ENCODE assay signal across 12 mouse cellular contexts in the genomic region with DNA sequence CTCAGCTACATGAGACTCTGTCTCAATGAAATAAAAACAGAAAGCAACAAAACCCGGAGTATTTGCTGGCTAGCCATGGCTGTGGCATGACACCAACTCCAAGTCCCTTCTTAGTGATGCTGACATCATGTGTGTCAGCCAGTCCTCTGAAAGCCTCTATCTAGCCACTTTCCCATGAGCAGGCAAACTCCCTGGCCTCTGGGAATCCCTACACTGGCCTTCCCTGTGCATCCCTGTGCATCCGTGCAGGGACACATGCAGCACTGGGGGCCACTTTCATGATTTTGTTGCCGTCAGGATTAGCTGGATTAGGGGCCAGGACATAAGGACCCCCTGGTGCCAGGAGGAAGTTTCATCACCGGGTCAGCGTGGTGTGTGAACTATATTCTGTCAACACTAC. TPM values are rescaled to one million over a fixed set of nuclear protein-coding genes. Genes with fewer than 3 reads are reported as not detected.
DNase-seq lines count a peak whose midpoint lies in the region; ATAC-seq lines count a peak whose summit lies in the region.
"Had no signal": no experiment of that assay in that cellular context is flagged by ENCODE, and none has a peak within 500 bp of the region (broad histone marks: within the 10 kb centered on the region; RNA-seq: fewer than 3 reads in every experiment).

No protein-coding gene starts in this region.

- H3K36me3 ChIP-seq in embryonic facial prominence, embryonic 15.5 days: 0 out of 2 replicates have a peak, but pooled peaks cover 5% of the 10 kb centered on the region
- peaks cover 4% of the 10 kb centered on the region; the same call in 1 of the 2 replicates for H3K36me3 ChIP-seq in intestine, embryonic 16.5 days (ENCODE audit: control insufficient read depth, insufficient read depth, low read length)

- no peaks in the 10 kb centered on the region for H3K9me3 ChIP-seq in embryonic facial prominence, embryonic 15.5 days (replicated peaks)
- H3K9me3 ChIP-seq in intestine, embryonic 16.5 days (ENCODE audit: control insufficient read depth, low read length): no peaks in the 10 kb centered on the region
- H3K9me3 ChIP-seq: liver, embryonic 15.5 days had no signal

- peak overlapping the region; percentile 2; the same call in 1 of the 2 replicates for H3K27ac ChIP-seq in embryonic facial prominence, embryonic 15.5 days (replicated peaks)
- H3K27ac ChIP-seq in intestine, embryonic 16.5 days (ENCODE audit: low read length): peak overlapping the region; percentile 34; the same call in 1 of the 2 replicates
- H3K27ac ChIP-seq: liver, embryonic 15.5 days had no signal

- no peak overlapping the region for H3K4me3 ChIP-seq in embryonic facial prominence, embryonic 15.5 days (replicated peaks)
- no peak overlapping the region for H3K4me3 ChIP-seq in intestine, embryonic 16.5 days (ENCODE audit: low read length)
- H3K4me3 ChIP-seq: liver, embryonic 15.5 days had no signal

- 56% methylated on average over 5 of the region's 5 CpGs for WGBS in embryonic facial prominence, embryonic 15.5 days
- 54% methylated on average over 5 of the region's 5 CpGs for WGBS in intestine, embryonic 16.5 days

- DNase-seq in embryo, embryonic 11 days: peak; percentile 16
- DNase-seq in embryo, embryonic 10.5 days (ENCODE audit: low spot score): no peak
- DNase-seq in brain, adult 2 months (ENCODE audit: low read depth, low spot score): peak; percentile 47
- no peak for DNase-seq in spleen, postnatal 36 days (ENCODE audit: low spot score in 2 of 2)
- DNase-seq in urinary bladder, postnatal 10 days (ENCODE audit: low spot score): no peak
- DNase-seq in adrenal gland, postnatal 4 days (ENCODE audit: low spot score in 2 of 2): no peak
- DNase-seq: adrenal gland, postnatal 14 days; heart, adult 11 months had no signal

- no peak overlapping the region for H3K4me2 ChIP-seq in embryonic facial prominence, embryonic 15.5 days (replicated peaks)
- H3K4me2 ChIP-seq in intestine, embryonic 16.5 days (ENCODE audit: low read depth, low read length): peak overlapping the region; percentile 25; the same call in 1 of the 2 replicates
- H3K4me2 ChIP-seq: liver, embryonic 15.5 days had no signal

- no peak for ATAC-seq in embryonic facial prominence, embryonic 15.5 days (ENCODE audit: insufficient number of reproducible peaks, low FRiP score, low TSS enrichment, low read depth)
- no peak for ATAC-seq in intestine, embryonic 16.5 days
- ATAC-seq: inflammation-experienced regulatory T-cells, adult 6 months had no signal

- no peak overlapping the region for H3K9ac ChIP-seq in embryonic facial prominence, embryonic 15.5 days
- no peak overlapping the region for H3K9ac ChIP-seq in intestine, embryonic 16.5 days (ENCODE audit: low read depth, low read length)
- H3K9ac ChIP-seq: liver, embryonic 15.5 days had no signal

- peaks cover 85% of the 10 kb centered on the region for H3K4me1 ChIP-seq in embryonic facial prominence, embryonic 15.5 days
- H3K4me1 ChIP-seq in intestine, embryonic 16.5 days (ENCODE audit: control insufficient read depth, insufficient read depth, low read length): peaks cover 68% of the 10 kb centered on the region

- no peaks in the 10 kb centered on the region for H3K27me3 ChIP-seq in embryonic facial prominence, embryonic 15.5 days
- no peaks in the 10 kb centered on the region for H3K27me3 ChIP-seq in intestine, embryonic 16.5 days (replicated peaks; ENCODE audit: control insufficient read depth, insufficient read depth, low read length)
- H3K27me3 ChIP-seq: liver, embryonic 15.5 days had no signal

RNA-seq across cellular contexts. Expression of a gene that starts 20.0 kb away (rescaled TPM):
- 21.9 and 25.9 TPM in 2 replicates for polyA plus RNA-seq in embryonic facial prominence, embryonic 15.5 days (2015; fragmentation: Nextera tagmentation; extraction: Ambion mirVana)
- 24.5 and 25.5 TPM in 2 replicates for polyA plus RNA-seq in intestine, embryonic 16.5 days (2015; fragmentation: Nextera tagmentation; extraction: Ambion mirVana)
- 10 to 100 TPM; 80.5 to 82.9 TPM for total RNA-seq in adrenal gland, postnatal 4 days (2021)

RNA-seq across cellular contexts. Expression of a gene that starts 56.4 kb away (rescaled TPM):
- 22.8 and 22.9 TPM in 2 replicates for polyA plus RNA-seq in embryonic facial prominence, embryonic 15.5 days (2015; fragmentation: Nextera tagmentation; extraction: Ambion mirVana)
- polyA plus RNA-seq in intestine, embryonic 16.5 days (2015; fragmentation: Nextera tagmentation; extraction: Ambion mirVana): 15.4 and 19.0 TPM in 2 replicates
- total RNA-seq in adrenal gland, postnatal 4 days (2021): 10 to 100 TPM; 17.1 to 18.9 TPM

Comparison
In these comparisons a context has a peak if more than half of its experiments do, and no peak if none do; other contexts are left out.
1. DNase-seq: peak in embryo, embryonic 11 days (single experiment) and brain, adult 2 months (single experiment); none in embryo, embryonic 10.5 days (single experiment), spleen, postnatal 36 days (0 of 2), urinary bladder, postnatal 10 days (single experiment) and adrenal gland, postnatal 4 days (0 of 2).